Mouse (Mus musculus): ENCODE results near the gene Hmgn2. TPM values are rescaled to one million over a fixed set of nuclear protein-coding genes. Genes with fewer than 3 reads are reported as not detected.

Hmgn2 gene
- total and polyA plus RNA-seq, 2 experiments from 2014 or later, result 195 to 1,094 TPM

- ATAC-seq, result no peak
- no peaks in the 10 kb centered on the region for H3K36me3 ChIP-seq (ENCODE audit: insufficient read depth, low read length)
These were observed 43.3 kb upstream of the Hmgn2 start for GRCm38 (mm10) chr4:134011450-134012414.

GRCm38 (mm10) chr4:134009709-134010108 lies 41.3 kb upstream of the Hmgn2 start:
- Histone ChIP-seq H3K4me1 (ENCODE audit: insufficient read depth, low read length) (no peaks in the 10 kb centered on the region), H3K9me3 (ENCODE audit: low read length) (no peaks in the 10 kb centered on the region), H3K27me3 (ENCODE audit: insufficient read depth, low read length) (no peaks in the 10 kb centered on the region), H3K4me2 (ENCODE audit: low read depth, low read length) (no peak overlapping the region), H3K36me3 (ENCODE audit: insufficient read depth, low read length) (no peaks in the 10 kb centered on the region), H3K27ac (no peak overlapping the region), H3K9ac (replicated peaks; ENCODE audit: low read length) (no peak overlapping the region), H3K4me3 (ENCODE audit: low read length) (no peak overlapping the region)
- DNase-seq (ENCODE audit: low spot score) (no peak), ATAC-seq (no peak)
- WGBS, result 76% methylated on average over 6 of the region's 6 CpGs
- TF ChIP-seq CTCF (IDR thresholded peaks at IDR 0.05; ENCODE audit: low read depth), result no peak

More at GRCm38 (mm10) chr4:134011450-134012414, 43.3 kb upstream of the Hmgn2 start:
- WGBS, result 5% methylated on average over 16 of the region's 16 CpGs
- peaks cover 3% of the 10 kb centered on the region; the same call in 1 of the 2 replicates for H3K27me3 ChIP-seq (ENCODE audit: insufficient read depth, low read length)
- H3K4me2 ChIP-seq (ENCODE audit: low read depth, low read length), result no peak overlapping the region
- H3K9me3 ChIP-seq (ENCODE audit: low read length), result no peaks in the 10 kb centered on the region
- no peaks in the 10 kb centered on the region for H3K4me1 ChIP-seq (ENCODE audit: insufficient read depth, low read length)
- no peak overlapping the region for H3K4me3 ChIP-seq (ENCODE audit: low read length)
- DNase-seq (ENCODE audit: low spot score), result no peak
- no peak for TF ChIP-seq CTCF (IDR thresholded peaks at IDR 0.05; ENCODE audit: low read depth)
- no peak overlapping the region for H3K27ac ChIP-seq
- no peak overlapping the region for H3K9ac ChIP-seq (replicated peaks; ENCODE audit: low read length)

DNA sequence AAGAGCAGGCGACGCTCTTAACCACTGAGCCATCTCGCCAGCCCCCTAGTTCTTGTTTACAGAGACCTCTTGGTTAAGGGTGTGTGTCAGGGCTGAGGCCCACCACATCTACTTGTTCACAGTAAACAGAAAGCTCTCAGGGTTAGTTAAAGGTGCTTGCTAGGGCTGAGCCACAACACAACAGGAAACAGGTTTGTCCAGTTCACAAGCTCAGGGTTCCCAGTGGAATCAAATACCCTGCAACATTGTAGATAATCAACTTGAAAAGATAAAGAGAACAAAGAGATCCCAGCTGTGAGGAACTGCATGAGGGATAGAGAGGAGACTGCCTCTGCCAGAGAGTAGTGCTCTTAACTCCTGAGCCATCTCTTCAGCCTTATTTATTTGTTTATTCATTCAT lies 38.4 kb upstream of the Hmgn2 start:
- Histone ChIP-seq H3K9ac (replicated peaks; ENCODE audit: low read length) (no peak overlapping the region), H3K4me2 (ENCODE audit: low read depth, low read length) (no peak overlapping the region), H3K27me3 (ENCODE audit: insufficient read depth, low read length) (no peaks in the 10 kb centered on the region), H3K9me3 (ENCODE audit: low read length) (no peaks in the 10 kb centered on the region), H3K4me1 (ENCODE audit: insufficient read depth, low read length) (no peaks in the 10 kb centered on the region), H3K27ac (no peak overlapping the region), H3K4me3 (ENCODE audit: low read length) (no peak overlapping the region), H3K36me3 (ENCODE audit: insufficient read depth, low read length) (no peaks in the 10 kb centered on the region)
- TF ChIP-seq CTCF (IDR thresholded peaks at IDR 0.05; ENCODE audit: low read depth), result no peak
- ATAC-seq (no peak), DNase-seq (ENCODE audit: low spot score) (no peak)
- WGBS, result 86% methylated on average over 3 of the region's 3 CpGs

DNA sequence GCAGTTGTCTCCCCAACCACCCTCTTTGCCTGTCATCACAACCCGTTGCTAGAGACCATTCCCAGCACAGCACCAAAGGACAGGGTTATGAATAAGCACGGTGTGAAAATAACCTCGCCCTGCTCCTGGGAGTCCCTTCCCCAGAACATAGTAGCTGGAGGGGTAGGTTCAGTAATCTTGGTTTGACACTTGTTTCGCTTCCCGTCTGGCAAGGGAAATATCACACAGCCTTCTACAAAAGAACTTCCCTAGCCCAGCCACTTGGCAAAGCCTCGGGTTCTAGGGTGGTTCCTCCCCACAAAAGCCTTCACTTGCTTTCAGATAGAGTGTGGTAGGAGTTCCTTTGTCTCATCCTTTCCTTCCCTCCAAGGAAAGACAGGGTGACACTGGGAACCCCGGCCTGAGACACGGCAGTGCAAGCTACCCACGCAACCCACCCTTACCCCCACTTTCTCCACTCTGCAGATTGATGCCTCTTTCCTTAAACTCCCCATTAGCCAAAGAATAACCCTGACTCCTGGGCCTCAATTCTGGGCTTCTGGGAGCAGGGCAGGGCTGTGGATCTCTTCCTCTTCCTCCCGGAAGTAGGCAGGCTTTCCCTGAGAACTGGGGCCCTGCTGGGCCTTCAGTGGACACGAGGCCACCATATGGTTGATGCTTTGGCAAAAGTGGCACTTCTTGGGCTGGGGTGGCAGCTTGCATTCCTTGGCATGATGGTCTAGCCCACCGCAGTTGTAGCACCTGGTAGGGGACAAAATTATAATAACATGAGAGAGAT lies 37.3 kb upstream of the Hmgn2 start:
- 75% methylated on average over 12 of the region's 12 CpGs for WGBS
- TF ChIP-seq CTCF (IDR thresholded peaks at IDR 0.05; ENCODE audit: low read depth), result no peak

DNA sequence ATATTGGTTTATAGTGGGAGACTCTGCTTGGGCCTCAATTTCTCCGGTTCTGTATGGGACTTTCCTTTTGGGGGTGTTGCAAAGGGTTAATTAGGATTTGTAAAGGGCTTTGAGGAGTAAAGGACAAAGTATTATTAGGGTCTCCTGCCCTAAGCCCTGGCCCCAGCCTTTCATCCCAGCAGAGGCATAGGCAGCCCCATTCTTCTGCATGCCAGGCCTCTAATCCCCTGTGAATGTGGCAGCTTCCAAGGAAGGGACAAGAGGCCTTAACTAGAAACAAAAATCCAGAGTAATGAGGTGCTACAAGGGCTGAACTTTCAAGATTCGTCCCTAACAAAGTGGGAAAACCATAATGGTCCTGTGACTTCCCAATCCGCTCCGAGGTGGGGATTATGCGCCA lies 34.5 kb upstream of the Hmgn2 start:
- ATAC-seq (no peak), DNase-seq (ENCODE audit: low spot score) (no peak)
- Histone ChIP-seq H3K4me2 (ENCODE audit: low read depth, low read length) (no peak overlapping the region), H3K9me3 (ENCODE audit: low read length) (no peaks in the 10 kb centered on the region), H3K9ac (replicated peaks; ENCODE audit: low read length) (no peak overlapping the region), H3K4me3 (ENCODE audit: low read length) (no peak overlapping the region), H3K36me3 (ENCODE audit: insufficient read depth, low read length) (no peaks in the 10 kb centered on the region), H3K4me1 (ENCODE audit: insufficient read depth, low read length) (peaks cover 3% of the 10 kb centered on the region; the same call in 1 of the 2 replicates), H3K27me3 (ENCODE audit: insufficient read depth, low read length) (no peaks in the 10 kb centered on the region), H3K27ac (no peak overlapping the region)
- WGBS, result 50% methylated on average over 5 of the region's 5 CpGs
- TF ChIP-seq CTCF (IDR thresholded peaks at IDR 0.05; ENCODE audit: low read depth), result no peak

More for the DNA sequence above, 37.3 kb upstream of the Hmgn2 start:
- Histone ChIP-seq H3K27me3 (ENCODE audit: insufficient read depth, low read length) (no peaks in the 10 kb centered on the region), H3K9me3 (ENCODE audit: low read length) (no peaks in the 10 kb centered on the region), H3K9ac (replicated peaks; ENCODE audit: low read length) (no peak overlapping the region), H3K4me1 (ENCODE audit: insufficient read depth, low read length) (no peaks in the 10 kb centered on the region), H3K27ac (no peak overlapping the region), H3K4me3 (ENCODE audit: low read length) (no peak overlapping the region), H3K36me3 (ENCODE audit: insufficient read depth, low read length) (no peaks in the 10 kb centered on the region), H3K4me2 (ENCODE audit: low read depth, low read length) (no peak overlapping the region)
- ATAC-seq (no peak), DNase-seq (ENCODE audit: low spot score) (no peak)

- 58% methylated on average over 4 of the region's 4 CpGs for WGBS
- H3K36me3 ChIP-seq (ENCODE audit: insufficient read depth, low read length), result no peaks in the 10 kb centered on the region
- H3K4me2 ChIP-seq (ENCODE audit: low read depth, low read length), result no peak overlapping the region
- H3K4me3 ChIP-seq (ENCODE audit: low read length), result no peak overlapping the region
- H3K4me1 ChIP-seq (ENCODE audit: insufficient read depth, low read length), result peaks cover 3% of the 10 kb centered on the region; the same call in 1 of the 2 replicates
- DNase-seq (ENCODE audit: low spot score) (no peak), ATAC-seq (no peak)
- no peak for TF ChIP-seq CTCF (IDR thresholded peaks at IDR 0.05; ENCODE audit: low read depth)
- H3K9ac ChIP-seq (replicated peaks; ENCODE audit: low read length), result no peak overlapping the region
- H3K27me3 ChIP-seq (ENCODE audit: insufficient read depth, low read length), result no peaks in the 10 kb centered on the region
- H3K9me3 ChIP-seq (ENCODE audit: low read length), result no peaks in the 10 kb centered on the region
- no peak overlapping the region for H3K27ac ChIP-seq
These were observed 33.8 kb upstream of the Hmgn2 start for GRCm38 (mm10) chr4:134002246-134002645.

Measured in hindbrain, postnatal 0 days (tissue).